Mouse (Mus musculus) regulatory T cell (primary cell): ENCODE results near the gene Gm6169.
"Not testable (repeated sequence)": the region's sequence is repeated elsewhere in the genome, so short reads cannot be mapped to it uniquely, and the experiment has no call there.

Experiments used
- in situ Hi-C: fragments of 300-600 bp; cut with MboI, MseI; formaldehyde crosslinking; loops from one replicate; pipeline ENCODE4 v1.15.1; 2025; ENCODE audit warnings: high pct_unique_total_duplicates

The Gm6169 gene

GRCm38 (mm10) chr13:97070931-97071625 is 28.0 kb downstream of the Gm6169 start:
- in situ Hi-C loops = no loop called here

DNA sequence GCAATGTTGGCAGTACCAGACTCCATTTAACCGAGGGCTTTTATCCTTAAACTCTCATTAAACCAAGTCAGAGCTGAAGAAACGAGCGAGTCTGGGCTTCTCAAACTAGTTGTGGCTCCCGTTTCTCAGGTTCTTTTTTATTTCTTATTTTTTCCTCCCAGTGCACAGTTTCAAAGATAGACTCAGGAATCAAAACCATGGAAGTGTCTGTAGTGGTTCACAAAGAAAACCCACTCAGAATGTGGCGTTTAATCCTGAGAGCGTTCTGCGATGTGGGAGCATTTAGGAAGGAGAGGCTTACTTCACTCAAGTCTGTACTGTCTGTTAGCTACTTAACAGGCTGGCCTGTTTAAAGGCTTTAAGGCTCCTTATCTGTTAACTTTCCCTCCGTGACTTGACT is 30.9 kb downstream of the Gm6169 start:
- in situ Hi-C loops = no loop called here

- in situ Hi-C loops = no loop called here
Measured at GRCm38 (mm10) chr13:97067691-97068090, 31.3 kb downstream of the Gm6169 start.

DNA sequence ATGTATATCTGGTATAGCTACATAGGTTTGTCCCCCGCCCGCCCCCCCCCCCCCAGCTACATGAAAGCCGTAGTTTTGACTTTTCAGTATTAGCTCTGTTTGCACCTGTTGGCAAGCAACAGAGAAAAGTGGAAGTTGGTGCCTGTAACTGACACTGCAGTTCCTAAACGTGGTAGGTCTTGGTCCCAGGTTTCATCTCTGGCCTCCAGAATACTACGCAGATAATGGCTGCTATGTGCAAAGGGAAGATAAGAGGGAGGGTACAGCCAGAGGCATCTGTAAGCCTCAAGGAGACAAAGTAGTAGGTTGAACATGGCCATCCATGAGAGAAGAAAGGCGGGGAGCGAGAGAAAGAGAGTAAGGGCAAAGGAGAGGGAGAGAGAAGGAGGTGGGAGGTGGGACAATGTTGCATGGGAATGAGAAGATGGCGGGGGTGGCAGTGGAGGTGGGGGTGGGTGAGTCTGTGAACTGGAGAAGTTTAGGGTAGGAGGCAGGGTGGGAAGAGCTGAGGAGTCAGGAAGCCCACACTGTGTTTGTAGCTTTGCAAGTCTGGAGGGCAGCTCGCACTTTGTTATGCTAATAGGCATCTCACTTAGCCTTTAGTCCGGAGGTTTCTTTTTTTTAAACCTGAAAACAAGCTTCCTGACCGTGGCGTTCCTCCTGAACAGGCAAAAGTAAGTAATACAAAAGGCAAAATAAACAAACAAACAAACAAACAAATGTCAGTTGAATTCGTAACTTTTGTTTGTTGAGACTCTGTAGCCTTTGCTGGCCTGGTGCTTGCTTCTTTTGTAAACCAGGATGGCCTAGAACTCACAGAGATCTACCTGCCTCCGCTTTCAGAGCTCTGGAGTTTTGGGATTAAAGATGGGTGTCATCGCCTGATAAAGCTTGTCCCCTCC is 32.1 kb downstream of the Gm6169 start, which contains the start of gene Fam169a:
Fam169a (plus strand) TSS at position 638 of the 902 bp plus-strand sequence.
- in situ Hi-C loops = no loop called here

DNA sequence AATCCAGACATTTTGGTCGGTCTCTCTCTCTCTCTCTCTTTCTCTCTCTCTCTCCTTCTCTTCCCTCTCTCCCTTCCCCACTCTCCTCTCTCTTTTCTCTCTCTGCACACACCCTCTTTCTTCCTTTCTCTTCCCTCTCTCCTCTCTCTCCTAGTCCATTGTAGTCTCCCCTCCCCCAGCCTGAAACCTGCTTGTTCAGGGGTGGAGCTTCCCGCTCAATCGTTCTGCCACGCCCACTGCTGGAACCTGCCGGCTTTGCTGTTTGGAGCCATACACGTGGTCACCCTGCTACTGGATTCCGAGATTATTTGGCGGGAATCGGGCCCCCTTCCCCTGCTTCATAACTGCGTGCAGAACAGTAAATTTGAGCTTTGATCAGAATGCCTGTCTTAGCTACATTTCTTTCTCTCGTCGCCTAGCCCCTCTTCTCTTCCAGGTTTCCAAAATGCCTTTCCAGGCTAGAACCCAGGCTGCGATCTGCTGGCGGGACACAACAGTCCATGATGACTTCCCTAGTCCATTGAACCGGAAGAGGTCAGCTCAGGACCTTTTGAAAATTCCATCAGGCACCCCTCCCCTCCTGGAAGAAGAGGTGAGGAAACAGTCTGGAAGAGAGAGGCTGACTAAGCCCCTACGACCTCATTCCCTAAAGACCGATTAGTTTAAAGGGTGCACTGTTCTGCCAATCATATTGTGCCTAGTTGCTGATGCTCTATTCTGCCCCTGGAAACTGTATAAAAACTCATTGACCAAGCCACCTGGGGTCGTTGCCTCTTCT is 34.0 kb downstream of the Gm6169 start:
- in situ Hi-C loops = not testable (repeated sequence)

- in situ Hi-C loops = no loop called here
Measured at GRCm38 (mm10) chr13:97064413-97064812, 34.6 kb downstream of the Gm6169 start.

- in situ Hi-C loops = no loop called here
Measured at GRCm38 (mm10) chr13:97063431-97063830, 35.6 kb downstream of the Gm6169 start.

GRCm38 (mm10) chr13:97062151-97062550 is 36.9 kb downstream of the Gm6169 start:
- in situ Hi-C loops = no loop called here

- in situ Hi-C loops = no loop called here
Measured at GRCm38 (mm10) chr13:97060331-97060730, 38.7 kb downstream of the Gm6169 start.

DNA sequence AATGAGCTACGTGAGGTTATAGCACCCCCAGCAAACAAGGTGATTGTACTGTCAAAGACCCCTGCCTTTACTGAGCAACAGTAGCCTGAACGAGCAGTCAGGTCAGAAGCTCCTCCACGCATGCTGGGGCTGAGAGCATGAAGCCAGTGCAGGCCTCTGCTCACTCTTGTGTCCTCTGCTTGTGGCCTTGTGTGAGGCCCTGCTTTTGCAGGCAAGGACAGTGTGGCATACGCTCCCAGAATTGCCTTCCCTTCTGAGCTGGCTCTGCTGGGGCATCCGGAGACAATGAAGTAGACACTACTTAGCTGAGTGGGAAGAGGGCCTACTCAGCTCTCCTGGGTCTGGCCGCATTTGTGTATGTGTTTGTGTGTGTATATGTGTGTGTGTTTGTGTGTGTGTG is 39.3 kb downstream of the Gm6169 start:
- in situ Hi-C loops = no loop called here

DNA sequence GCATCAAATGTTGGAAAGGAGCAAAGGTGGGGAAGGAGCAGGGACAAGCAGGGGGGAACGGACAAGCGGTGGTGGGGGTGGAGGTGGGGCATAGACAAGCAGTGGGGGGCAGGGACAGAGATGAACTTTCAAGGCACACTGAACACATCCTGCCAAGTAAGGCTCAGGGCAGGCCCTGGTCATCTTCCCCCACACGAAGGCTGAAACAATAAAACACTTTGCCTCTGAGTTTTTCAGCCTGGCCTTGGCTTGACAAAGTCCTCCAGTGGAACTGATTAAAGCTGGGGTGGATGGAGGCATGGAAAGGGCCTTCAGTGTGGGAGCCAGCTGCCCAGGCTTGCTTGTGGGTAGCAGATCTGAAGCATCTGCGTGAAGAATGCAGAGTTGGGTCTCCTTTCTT is 41.2 kb downstream of the Gm6169 start:
- in situ Hi-C loops = no loop called here

DNA sequence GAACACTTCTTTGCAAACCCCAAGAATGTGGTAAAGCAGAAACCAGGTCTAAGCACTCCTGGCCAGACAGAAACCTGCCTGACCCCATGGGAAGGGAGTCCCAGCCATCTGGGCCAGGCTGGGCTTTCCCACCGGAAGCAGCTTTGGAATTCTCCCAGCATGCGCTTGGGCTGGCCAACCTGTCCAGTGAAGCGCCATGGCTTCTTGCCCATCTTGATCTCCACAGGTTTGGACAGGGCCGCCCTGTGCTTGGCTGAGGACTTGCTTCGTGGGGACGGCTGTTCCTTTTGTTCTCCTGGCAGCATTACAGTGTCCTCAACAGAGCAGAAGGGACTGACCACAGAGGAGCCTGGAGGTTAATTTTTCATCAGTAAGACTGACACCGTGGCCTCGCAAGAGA is 45.2 kb downstream of the Gm6169 start:
- in situ Hi-C loops = loop anchor here (5.0 kb wide), 1 partner anchor 202 kb away; no protein-coding TSS in a partner anchor

GRCm38 (mm10) chr13:97052667-97053066 is 46.4 kb downstream of the Gm6169 start:
- in situ Hi-C loops = loop anchor here (5.0 kb wide), 1 partner anchor 200 kb away; no protein-coding TSS in a partner anchor

GRCm38 (mm10) chr13:97051158-97051557 is 47.9 kb downstream of the Gm6169 start:
- in situ Hi-C loops = loop anchor here (5.0 kb wide), 1 partner anchor 199 kb away; no protein-coding TSS in a partner anchor
